Mouse (Mus musculus): ENCODE results near the gene Gjb1. TPM values are rescaled to one million over a fixed set of nuclear protein-coding genes. Genes with fewer than 3 reads are reported as not detected.

Gene Gjb1
- total and polyA plus RNA-seq, 3 experiments: not detected

- Histone ChIP-seq H3K79me2 (ENCODE audit: control insufficient read depth, insufficient read depth, low read length, poor library complexity) (peaks cover 7% of the 10 kb centered on the region), H3K9me3 (replicated peaks; ENCODE audit: insufficient read depth, low read length) (no peaks in the 10 kb centered on the region), H3K27ac (ENCODE audit: control insufficient read depth, low read depth, low read length) (peak overlapping the region; percentile 45), H3K36me3 (ENCODE audit: control insufficient read depth in 1 of 2, insufficient read depth in 2 of 2, low read length in 2 of 2) (peaks cover 0 to 2% of the 10 kb centered on the region in 2 experiments; a peak in 1 of 4 replicates), H3K4me3 (ENCODE audit: control insufficient read depth in 1 of 2, insufficient read depth in 1 of 2, low read depth in 2 of 2, low read length in 2 of 2) (peak overlapping the region; percentile 79 to 84), H3K9ac (ENCODE audit: control insufficient read depth, low read depth, low read length, poor library complexity, severe bottlenecking) (peak overlapping the region; percentile 84), H3K27me3 (ENCODE audit: control insufficient read depth in 1 of 2, insufficient read depth in 2 of 2, low read length in 2 of 2) (no peaks in the 10 kb centered on the region), H3K4me1 (ENCODE audit: control insufficient read depth in 1 of 2, insufficient read depth in 2 of 2, low read length in 2 of 2) (peaks cover 3 to 5% of the 10 kb centered on the region in 2 experiments; a peak in 2 of 4 replicates)
- peak; percentile 88 for DNase-seq (ENCODE audit: low read depth, low spot score)
- TF ChIP-seq ZMIZ1 (IDR thresholded peaks at IDR 0.05; ENCODE audit: low read depth, low read length): no peak
- no peak for TF ChIP-seq MAX (IDR thresholded peaks at IDR 0.05; ENCODE audit: low read length)
- no peak for TF ChIP-seq NRF1 (IDR thresholded peaks at IDR 0.05; ENCODE audit: insufficient read depth, low read depth, low read length, poor library complexity, severe bottlenecking)
- TF ChIP-seq NELFE (IDR thresholded peaks at IDR 0.05; ENCODE audit: low read depth, low read length): no peak
- TF ChIP-seq ZKSCAN1 (IDR thresholded peaks at IDR 0.05; ENCODE audit: low read depth, low read length): no peak
- TF ChIP-seq BHLHE40 (IDR thresholded peaks at IDR 0.05; ENCODE audit: borderline replicate concordance, low read depth, low read length): no peak
- no peak for TF ChIP-seq CTCF (IDR thresholded peaks at IDR 0.05 in 2 of 3, conservative IDR thresholded peaks at IDR 0.05 in 1 of 3; ENCODE audit: control insufficient read depth in 1 of 3, insufficient read depth in 1 of 3, low read depth in 2 of 3, low read length in 3 of 3, poor library complexity in 1 of 3, severe bottlenecking in 1 of 3)
- no peak for TF ChIP-seq USF2 (IDR thresholded peaks at IDR 0.05; ENCODE audit: borderline replicate concordance in 1 of 2, insufficient read depth in 1 of 2, low read depth in 1 of 2, low read length in 2 of 2)
- TF ChIP-seq POLR2A (IDR thresholded peaks at IDR 0.05; ENCODE audit: control insufficient read depth in 1 of 2, insufficient read depth in 1 of 2, low read depth in 1 of 2, low read length in 2 of 2, poor library complexity in 1 of 2): peak in 1 of 2 experiments; percentile 48; a peak in 2 of 4 replicates
- TF ChIP-seq MEF2A (IDR thresholded peaks at IDR 0.05; ENCODE audit: extremely low read depth, insufficient replicate concordance, low read depth, low read length, poor library complexity, severe bottlenecking): no peak
- no peak for TF ChIP-seq EP300 (IDR thresholded peaks at IDR 0.05; ENCODE audit: low read depth in 1 of 2, low read length in 2 of 2)
- no peak for TF ChIP-seq MAFK (IDR thresholded peaks at IDR 0.05; ENCODE audit: borderline replicate concordance, low read depth, low read length)
- no peak for TF ChIP-seq TBP (IDR thresholded peaks at IDR 0.05; ENCODE audit: low read depth, low read length)
- TF ChIP-seq GATA1 (IDR thresholded peaks at IDR 0.05; ENCODE audit: low read depth, low read length): no peak
- TF ChIP-seq POLR2AphosphoS5 (IDR thresholded peaks at IDR 0.05; ENCODE audit: borderline replicate concordance, low read depth, low read length): no peak
- TF ChIP-seq UBTF (IDR thresholded peaks at IDR 0.05; ENCODE audit: borderline replicate concordance, insufficient read depth, low read depth, low read length): no peak
- no peak for TF ChIP-seq ELF1 (IDR thresholded peaks at IDR 0.05; ENCODE audit: low read depth, low read length)
- peak; percentile 16; the same call in 1 of the 2 replicates for TF ChIP-seq MXI1 (IDR thresholded peaks at IDR 0.05; ENCODE audit: low read depth, low read length)
- TF ChIP-seq ZC3H11A (IDR thresholded peaks at IDR 0.05; ENCODE audit: low read depth, low read length): no peak
- TF ChIP-seq CHD2 (IDR thresholded peaks at IDR 0.05; ENCODE audit: low read length): peak; percentile 92
- peak; percentile 80 for TF ChIP-seq HCFC1 (IDR thresholded peaks at IDR 0.05; ENCODE audit: low read depth, low read length)
- TF ChIP-seq MYB (IDR thresholded peaks at IDR 0.05; ENCODE audit: low read depth, low read length): no peak
- TF ChIP-seq POLR2AphosphoS2 (IDR thresholded peaks at IDR 0.05; ENCODE audit: low read length): no peak
- no peak for TF ChIP-seq MYC (IDR thresholded peaks at IDR 0.05; ENCODE audit: low read depth, low read length)
- TF ChIP-seq E2F4 (IDR thresholded peaks at IDR 0.05; ENCODE audit: borderline replicate concordance, low read depth, low read length): no peak
- TF ChIP-seq SIN3A (IDR thresholded peaks at IDR 0.05; ENCODE audit: low read length): peak; percentile 87
- no peak for TF ChIP-seq JUND (IDR thresholded peaks at IDR 0.05; ENCODE audit: low read depth, low read length)
- TF ChIP-seq MAZ (IDR thresholded peaks at IDR 0.05; ENCODE audit: low read depth, low read length): peak; percentile 63; the same call in 1 of the 2 replicates
- no peak for TF ChIP-seq SMC3 (IDR thresholded peaks at IDR 0.05; ENCODE audit: low read depth, low read length)
- no peak for TF ChIP-seq CHD1 (IDR thresholded peaks at IDR 0.05; ENCODE audit: low read depth, low read length)
- TF ChIP-seq ZNF384 (IDR thresholded peaks at IDR 0.05; ENCODE audit: low read depth, low read length): no peak
- TF ChIP-seq RCOR1 (IDR thresholded peaks at IDR 0.05; ENCODE audit: low read depth, low read length): no peak
- TF ChIP-seq ETS1 (IDR thresholded peaks at IDR 0.05; ENCODE audit: low read depth, low read length): no peak
- no peak for TF ChIP-seq TCF12 (IDR thresholded peaks at IDR 0.05; ENCODE audit: low read depth, low read length)
- no peak for TF ChIP-seq GABPA (IDR thresholded peaks at IDR 0.05; ENCODE audit: low read depth, low read length)
Measured at GRCm38 (mm10) chrX:101419725-101420699, 43.8 kb downstream of the Gjb1 start.
